Mouse (Mus musculus) brain, embryonic 18.5 days (tissue): ENCODE measurements around the gene Adgre5.

Experiments used
- DNase-seq: peaks from one replicate; pipeline ENCODE4 v3.0.0-alpha.2; 2012; ENCODE audit warnings: low read depth, low spot score

Adgre5 gene

GRCm38 (mm10) chr8:83693609-83694236 is 47.4 kb downstream of the Adgre5 start:
- DNase-seq = no peak

GRCm38 (mm10) chr8:83689264-83689663 is 51.9 kb downstream of the Adgre5 start:
- DNase-seq = no peak

- DNase-seq = no peak
Observed at GRCm38 (mm10) chr8:83684517-83684916, 56.6 kb downstream of the Adgre5 start.

- DNase-seq = no peak
Observed at GRCm38 (mm10) chr8:83681099-83681498, 60.0 kb downstream of the Adgre5 start.

GRCm38 (mm10) chr8:83680603-83681002 is 60.5 kb downstream of the Adgre5 start:
- no peak for DNase-seq

DNA sequence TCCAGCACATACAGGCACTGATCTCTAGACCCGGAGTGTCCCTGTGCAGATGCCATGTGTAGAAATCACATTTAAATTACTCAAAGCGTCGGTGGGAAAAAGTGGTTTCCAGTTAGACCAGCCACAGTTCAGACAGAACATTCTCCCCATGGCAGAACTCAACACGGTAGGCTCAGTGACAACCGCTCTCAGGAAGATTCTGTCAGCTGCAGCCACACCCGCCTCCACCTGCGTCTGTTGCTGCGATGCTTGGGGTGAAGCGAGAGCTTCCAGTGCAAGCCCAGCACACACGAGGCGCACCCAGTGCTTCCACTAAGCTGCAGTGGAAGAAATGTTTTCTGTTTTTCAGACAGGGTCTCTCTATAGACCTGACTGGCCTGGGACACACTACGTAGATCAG is 61.3 kb downstream of the Adgre5 start:
- no peak for DNase-seq

DNA sequence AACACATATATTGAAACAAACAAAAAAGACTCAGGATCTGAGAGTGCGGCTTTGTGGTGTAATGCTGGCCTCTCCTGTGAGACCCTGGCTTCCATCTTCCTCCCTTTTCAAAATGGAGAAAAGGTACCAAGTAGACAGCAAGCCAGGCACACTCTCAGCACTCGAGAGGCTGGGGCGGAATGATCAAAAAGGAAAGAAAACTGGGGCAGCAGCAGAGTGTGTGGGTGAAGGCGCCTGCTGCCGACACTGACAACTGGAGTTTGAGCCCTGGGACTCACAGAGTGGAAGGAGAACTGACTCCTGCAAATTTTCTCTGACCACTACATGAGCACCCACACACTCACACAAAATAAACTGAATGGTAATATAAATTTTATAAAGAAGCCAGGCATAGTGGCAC is 66.6 kb downstream of the Adgre5 start:
- DNase-seq = no peak
